Mouse (Mus musculus) small intestine, adult 2 months (tissue): ENCODE data around the gene Nckap5.

ENCODE experiments used
- CTCF ChIP-seq: fragments of 200-500 bp; IDR thresholded peaks from 2 replicates; pipeline ENCODE4 v1.5.1; 2012; ENCODE audit warnings: low read depth, mild to moderate bottlenecking, control low read depth, inconsistent platforms, low read length, moderate library complexity, mixed read lengths; ENCODE audit not compliant: insufficient replicate concordance, insufficient read length; ENCODE audit errors: extremely low read depth
- POLR2A ChIP-seq: fragments of 200-500 bp; IDR thresholded peaks from 2 replicates; pipeline ENCODE4 v1.6.1; 2012; ENCODE audit warnings: low read depth, mild to moderate bottlenecking, control low read depth, inconsistent platforms, low read length, moderate library complexity

DNA sequence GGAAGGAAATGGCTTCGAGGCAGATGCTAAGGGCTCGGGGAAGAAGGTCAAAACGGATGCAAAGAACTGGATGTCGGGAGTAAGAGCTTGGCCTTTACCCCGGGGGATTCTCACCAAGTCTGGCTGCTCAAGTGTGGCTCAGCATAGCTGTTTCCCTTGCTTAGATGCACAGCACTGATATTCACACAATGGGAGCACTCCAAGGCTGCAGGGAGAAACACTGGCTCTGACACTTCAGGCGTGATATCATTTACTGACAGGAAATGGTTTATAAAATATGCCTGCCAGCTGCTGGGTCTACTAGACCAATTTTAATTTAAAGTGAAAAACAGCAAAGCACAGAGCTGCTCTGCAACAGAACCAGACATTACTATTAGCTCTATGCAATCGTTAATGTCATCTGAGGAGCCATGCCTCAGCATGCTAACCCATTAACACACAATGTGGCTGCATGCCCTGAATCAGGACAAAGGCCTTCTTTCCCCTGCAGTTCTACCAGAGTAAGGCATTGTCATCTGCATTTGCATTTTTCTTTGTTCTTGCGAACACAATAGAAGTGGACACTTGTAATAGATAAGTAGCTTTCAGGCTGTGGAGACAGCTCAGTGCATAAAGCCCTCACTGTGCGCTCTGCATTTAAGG is 453.1 kb downstream of the Nckap5 start:
- no peak for TF ChIP-seq POLR2A
- TF ChIP-seq CTCF: no peak
